Mouse (Mus musculus): ENCODE results near the gene Trim29. TPM values are rescaled to one million over a fixed set of nuclear protein-coding genes. Genes with fewer than 3 reads are reported as not detected.

Gene Trim29
- polyA plus RNA-seq, 1 experiment from 2014 or later, result 1.2 TPM

DNA sequence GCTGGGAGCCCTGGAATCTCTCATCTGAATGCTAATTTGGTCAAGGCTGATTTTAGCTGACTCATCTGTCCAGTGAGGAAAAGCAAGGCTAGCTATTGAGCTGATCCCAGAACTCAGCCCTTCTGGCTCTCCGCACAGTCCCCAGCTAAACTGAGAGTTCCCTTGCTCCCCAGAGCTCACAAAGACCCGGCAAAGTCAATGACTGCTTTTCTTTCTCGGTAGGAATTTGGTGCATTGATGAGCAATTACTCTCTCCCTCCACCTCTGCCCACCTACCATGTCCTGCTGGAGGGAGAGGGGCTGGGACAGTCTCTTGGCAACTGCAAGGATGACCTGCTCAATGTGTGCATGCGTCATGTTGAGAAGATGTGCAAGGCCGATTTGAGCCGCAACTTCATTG, 11.3 kb downstream of the Trim29 start:
- Histone ChIP-seq H3K4me3 (no peak overlapping the region), H3K9me3 (no peaks in the 10 kb centered on the region), H3K36me3 (replicated peaks) (no peaks in the 10 kb centered on the region), H3K27ac (no peak overlapping the region), H3K27me3 (ENCODE audit: poor library complexity, severe bottlenecking) (no peaks in the 10 kb centered on the region), H3K4me1 (peaks cover 1% of the 10 kb centered on the region; the same call in 1 of the 2 replicates)
- no peak for DNase-seq (ENCODE audit: extremely low spot score, low spot score)
- 86% methylated on average over 6 of the region's 6 CpGs for WGBS

DNA sequence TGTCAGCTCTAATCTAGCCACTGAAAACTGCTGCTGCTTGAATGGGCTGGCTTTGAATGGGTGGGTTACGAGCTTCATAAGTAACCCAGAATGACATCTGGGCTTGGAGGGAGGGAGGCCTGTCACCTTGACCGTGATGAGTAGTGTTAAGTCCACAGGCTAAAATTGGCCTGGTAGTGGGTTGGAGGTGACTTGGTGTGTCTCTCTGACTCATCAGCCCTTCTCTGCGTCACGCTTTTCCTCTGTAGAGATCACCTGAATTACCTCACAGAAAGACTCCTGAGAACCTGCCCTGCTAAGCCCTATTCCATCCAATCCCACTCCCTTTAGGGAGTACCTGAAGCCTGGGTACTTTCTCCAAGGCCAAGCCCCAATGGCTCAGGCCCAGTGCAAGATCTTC, 12.0 kb downstream of the Trim29 start:
- 84% methylated on average over 4 of the region's 4 CpGs for WGBS
- Histone ChIP-seq H3K4me1 (peaks cover 9% of the 10 kb centered on the region; the same call in 1 of the 2 replicates), H3K36me3 (replicated peaks) (no peaks in the 10 kb centered on the region), H3K9me3 (no peaks in the 10 kb centered on the region), H3K4me3 (no peak overlapping the region), H3K27me3 (ENCODE audit: poor library complexity, severe bottlenecking) (no peaks in the 10 kb centered on the region), H3K27ac (no peak overlapping the region)
- DNase-seq (ENCODE audit: extremely low spot score, low spot score), result no peak

DNA sequence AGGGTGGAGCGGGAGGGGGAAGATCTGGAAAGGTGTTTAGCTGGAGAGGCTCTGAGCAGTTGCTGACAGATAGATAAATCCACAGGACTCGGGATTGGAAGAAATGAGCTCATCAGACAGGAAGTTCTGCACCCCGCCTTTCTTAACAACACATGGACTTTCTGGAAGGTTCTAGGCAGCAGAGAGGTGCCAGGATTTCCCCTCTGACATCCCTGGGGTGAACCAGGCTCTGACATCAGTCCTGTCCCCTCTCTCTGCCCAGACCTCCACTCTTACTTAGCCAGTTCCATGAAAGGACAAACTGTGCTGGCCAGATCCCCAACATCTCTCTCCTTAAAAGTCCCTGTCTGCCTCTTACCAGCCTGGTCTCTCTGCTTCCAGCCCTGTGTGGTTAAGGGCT, 14.8 kb downstream of the Trim29 start:
- Histone ChIP-seq H3K36me3 (replicated peaks) (no peaks in the 10 kb centered on the region), H3K27ac (no peak overlapping the region), H3K9me3 (no peaks in the 10 kb centered on the region), H3K4me3 (no peak overlapping the region), H3K4me1 (peaks cover 14% of the 10 kb centered on the region; the same call in 1 of the 2 replicates), H3K27me3 (ENCODE audit: poor library complexity, severe bottlenecking) (peaks cover 18% of the 10 kb centered on the region)
- WGBS, result 77% methylated on average over 3 of the region's 3 CpGs
- no peak for DNase-seq (ENCODE audit: extremely low spot score, low spot score)

DNA sequence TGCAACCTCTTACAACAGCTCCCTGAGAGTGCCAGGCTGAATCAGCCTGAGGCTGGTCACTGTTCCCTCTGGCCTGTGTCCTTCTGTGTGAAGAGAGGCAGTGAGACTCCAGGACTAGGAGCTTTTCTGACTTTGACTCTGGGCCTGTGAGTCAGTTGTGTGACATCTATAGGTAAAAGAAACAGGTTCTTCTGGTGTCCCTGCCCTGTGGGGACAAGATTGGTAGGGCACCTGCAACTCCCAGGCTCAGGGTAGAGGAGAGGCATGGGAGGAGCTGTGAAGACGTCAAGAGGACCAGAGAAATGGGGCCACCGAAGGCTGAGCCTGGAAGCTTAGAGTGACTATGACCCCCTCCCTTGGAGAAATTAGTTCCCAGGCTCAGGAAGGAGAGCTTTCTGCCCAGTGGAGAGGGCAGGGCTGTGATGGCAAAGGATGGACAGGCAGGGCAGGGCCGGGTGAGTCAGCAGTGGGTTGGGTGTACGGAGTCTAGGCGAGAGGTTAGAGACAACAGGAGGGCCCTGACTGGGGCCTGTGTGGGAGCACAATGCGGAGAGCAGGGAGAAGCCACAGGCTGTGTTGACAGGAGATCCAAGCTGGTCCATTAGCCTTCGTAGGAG, 15.5 kb downstream of the Trim29 start:
- Histone ChIP-seq H3K4me3 (no peak overlapping the region), H3K9me3 (no peaks in the 10 kb centered on the region), H3K27me3 (ENCODE audit: poor library complexity, severe bottlenecking) (peaks cover 18% of the 10 kb centered on the region), H3K4me1 (peaks cover 17% of the 10 kb centered on the region; the same call in 1 of the 2 replicates), H3K27ac (no peak overlapping the region), H3K36me3 (replicated peaks) (no peaks in the 10 kb centered on the region)
- no peak for DNase-seq (ENCODE audit: extremely low spot score, low spot score)
- 83% methylated on average over 7 of the region's 7 CpGs for WGBS

DNA sequence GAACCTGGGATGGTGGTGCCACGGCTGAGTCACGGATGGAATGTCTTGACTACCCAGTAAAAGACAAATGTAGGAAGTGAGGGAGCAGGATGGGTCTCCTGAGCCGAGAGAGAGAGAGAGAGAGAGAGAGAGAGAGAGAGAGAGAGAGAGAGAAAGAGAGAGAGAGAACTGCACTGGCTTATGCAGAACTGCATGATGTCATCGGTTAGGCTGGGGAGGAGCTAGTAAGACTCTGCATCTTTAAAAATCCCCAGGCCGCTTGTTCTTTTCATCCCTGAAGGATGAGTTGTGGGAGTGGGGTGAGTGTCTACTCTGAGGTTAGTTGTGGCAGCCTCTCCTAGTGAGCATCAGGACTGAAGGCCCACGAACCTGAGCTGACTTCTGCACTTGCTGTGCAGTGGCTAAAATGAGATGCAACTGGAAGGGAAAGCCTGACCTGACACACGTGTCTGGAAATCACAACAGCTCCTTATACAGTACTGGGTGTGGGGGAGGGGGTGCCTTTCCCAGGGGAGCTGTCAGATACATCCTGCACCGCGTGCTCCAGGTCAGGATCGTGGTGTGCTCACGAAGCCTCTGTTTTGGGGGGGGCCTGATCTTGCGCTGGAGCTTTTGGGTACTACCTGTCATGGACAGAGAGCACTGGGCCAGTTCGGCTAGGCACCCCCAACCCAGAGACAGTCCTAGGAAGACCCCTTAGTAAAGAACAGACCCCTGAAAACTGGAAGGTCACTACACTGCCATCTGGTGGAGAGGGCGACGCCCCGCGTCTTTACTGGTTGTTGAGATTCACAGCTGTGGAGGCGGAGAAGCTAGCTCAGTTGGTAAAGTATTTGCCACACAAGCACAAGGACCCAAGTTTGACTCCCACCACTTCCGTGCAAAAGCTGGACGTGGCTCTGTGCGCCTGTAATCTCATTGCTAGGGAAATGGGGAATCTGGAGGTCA, 16.8 kb downstream of the Trim29 start:
- peaks cover 17% of the 10 kb centered on the region; the same call in 1 of the 2 replicates for H3K4me1 ChIP-seq
- peaks cover 25% of the 10 kb centered on the region for H3K27me3 ChIP-seq (ENCODE audit: poor library complexity, severe bottlenecking)
- peak; percentile 41 for DNase-seq (ENCODE audit: extremely low spot score, low spot score)
- no peak overlapping the region for H3K27ac ChIP-seq
- 54% methylated on average over 21 of the region's 21 CpGs for WGBS
- H3K36me3 ChIP-seq (replicated peaks), result no peaks in the 10 kb centered on the region
- no peaks in the 10 kb centered on the region for H3K9me3 ChIP-seq
- H3K4me3 ChIP-seq, result no peak overlapping the region

DNA sequence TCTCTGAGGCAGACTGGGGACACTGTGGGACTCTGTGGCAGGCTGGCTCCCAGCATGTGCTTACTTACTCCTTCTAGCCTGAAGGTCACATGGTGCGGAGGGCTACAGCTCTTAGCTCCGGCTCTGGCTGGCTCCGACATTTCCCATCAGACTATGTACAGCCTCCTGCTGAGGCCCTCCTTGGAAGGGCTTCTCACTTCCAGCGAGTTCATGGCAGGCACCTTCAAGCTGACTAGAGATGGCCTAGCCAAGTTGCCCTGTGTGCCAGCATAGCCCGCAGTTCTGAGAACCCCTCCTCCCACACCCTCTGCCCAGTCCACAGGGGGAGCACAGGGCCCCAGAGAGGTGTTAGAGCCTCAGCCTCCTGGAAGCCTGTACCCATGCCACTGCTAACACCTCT, 19.8 kb downstream of the Trim29 start:
- Histone ChIP-seq H3K27me3 (ENCODE audit: poor library complexity, severe bottlenecking) (peaks cover 25% of the 10 kb centered on the region), H3K4me1 (peaks cover 17% of the 10 kb centered on the region; the same call in 1 of the 2 replicates), H3K36me3 (replicated peaks) (no peaks in the 10 kb centered on the region), H3K27ac (0 out of 2 replicates have a peak overlapping the region, but pooled peaks have one; percentile 3), H3K9me3 (no peaks in the 10 kb centered on the region), H3K4me3 (no peak overlapping the region)
- no peak for DNase-seq (ENCODE audit: extremely low spot score, low spot score)
- 58% methylated on average over 5 of the region's 5 CpGs for WGBS

DNA sequence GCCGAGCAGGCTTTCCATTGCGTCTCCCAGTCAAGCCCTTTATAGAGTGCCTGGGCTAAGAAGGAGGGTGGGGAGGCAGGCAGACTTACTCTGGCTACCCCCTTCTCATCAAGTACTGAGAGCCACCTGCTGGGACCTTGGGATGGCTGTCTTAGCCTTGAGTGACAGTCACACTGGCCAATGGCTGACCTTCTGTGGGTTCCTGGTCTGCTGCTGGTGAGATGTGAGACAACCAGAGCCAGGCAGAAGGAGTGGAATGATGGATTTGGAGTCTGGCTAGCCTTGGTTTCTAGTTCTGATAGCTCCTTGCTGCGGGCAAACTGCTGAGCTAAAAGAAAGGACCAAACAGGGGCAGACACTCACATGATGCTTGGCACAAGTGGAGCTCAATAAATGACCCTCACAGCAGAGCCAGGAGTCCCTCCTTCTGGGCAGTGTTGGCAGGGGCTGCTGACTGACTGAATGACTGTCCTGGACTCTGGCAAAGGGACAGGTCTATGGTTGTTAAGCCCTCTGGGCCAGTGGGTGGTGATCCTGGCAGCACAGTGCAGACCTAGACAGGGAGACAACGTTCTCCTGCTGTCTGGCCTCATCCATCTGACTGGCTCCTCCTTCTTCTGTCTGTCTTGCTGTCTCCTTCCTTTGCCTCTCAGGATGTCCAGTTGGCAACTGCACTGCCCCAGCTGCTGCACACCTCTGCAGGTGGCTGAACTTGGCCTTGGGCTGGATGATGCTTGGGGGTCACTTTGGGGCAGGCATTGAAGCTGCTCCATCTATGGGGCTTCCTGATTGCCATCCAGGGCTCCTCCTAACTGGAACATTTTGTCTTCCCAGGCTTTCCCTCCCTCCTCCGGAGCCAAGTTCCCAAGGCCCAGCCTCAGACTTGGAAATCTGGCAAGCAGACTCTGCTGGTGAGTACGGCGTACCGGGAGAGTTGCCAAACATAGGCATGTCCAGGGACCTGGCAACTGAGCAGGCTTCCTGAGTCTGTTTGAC, 21.1 kb downstream of the Trim29 start:
- DNase-seq (ENCODE audit: extremely low spot score, low spot score), result no peak
- H3K36me3 ChIP-seq (replicated peaks), result no peaks in the 10 kb centered on the region
- H3K9me3 ChIP-seq, result no peaks in the 10 kb centered on the region
- H3K27ac ChIP-seq, result 0 out of 2 replicates have a peak overlapping the region, but pooled peaks have one; percentile 5
- H3K4me1 ChIP-seq, result peaks cover 17% of the 10 kb centered on the region; the same call in 1 of the 2 replicates
- H3K4me3 ChIP-seq, result no peak overlapping the region
- peaks cover 25% of the 10 kb centered on the region for H3K27me3 ChIP-seq (ENCODE audit: poor library complexity, severe bottlenecking)
- WGBS, result 86% methylated on average over 8 of the region's 8 CpGs

DNA sequence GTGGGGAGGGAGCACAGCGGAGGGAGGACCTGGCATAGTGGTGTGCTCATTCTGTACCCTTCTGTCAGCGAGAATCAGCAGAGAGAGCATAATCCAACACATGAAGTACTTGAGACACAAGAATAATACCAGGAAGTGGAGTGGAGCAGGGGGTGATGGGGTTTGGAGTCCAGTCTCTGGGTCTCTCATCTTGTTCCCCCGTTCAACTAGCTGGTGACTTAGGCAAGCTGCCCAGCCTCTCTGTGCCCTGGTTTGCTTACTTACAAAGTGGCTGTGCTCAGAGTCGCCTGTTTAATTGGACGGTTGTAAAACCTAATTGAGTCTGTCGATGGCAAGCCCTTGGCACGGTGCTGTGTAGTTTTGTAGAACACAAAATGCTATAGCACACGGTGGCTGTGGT, 23.8 kb downstream of the Trim29 start:
- Histone ChIP-seq H3K4me3 (no peak overlapping the region), H3K36me3 (replicated peaks) (no peaks in the 10 kb centered on the region), H3K4me1 (peaks cover 17% of the 10 kb centered on the region), H3K27ac (no peak overlapping the region), H3K27me3 (ENCODE audit: poor library complexity, severe bottlenecking) (peaks cover 17% of the 10 kb centered on the region), H3K9me3 (no peaks in the 10 kb centered on the region)
- DNase-seq (ENCODE audit: extremely low spot score, low spot score), result no peak
- WGBS, result 87% methylated on average over 8 of the region's 8 CpGs

DNA sequence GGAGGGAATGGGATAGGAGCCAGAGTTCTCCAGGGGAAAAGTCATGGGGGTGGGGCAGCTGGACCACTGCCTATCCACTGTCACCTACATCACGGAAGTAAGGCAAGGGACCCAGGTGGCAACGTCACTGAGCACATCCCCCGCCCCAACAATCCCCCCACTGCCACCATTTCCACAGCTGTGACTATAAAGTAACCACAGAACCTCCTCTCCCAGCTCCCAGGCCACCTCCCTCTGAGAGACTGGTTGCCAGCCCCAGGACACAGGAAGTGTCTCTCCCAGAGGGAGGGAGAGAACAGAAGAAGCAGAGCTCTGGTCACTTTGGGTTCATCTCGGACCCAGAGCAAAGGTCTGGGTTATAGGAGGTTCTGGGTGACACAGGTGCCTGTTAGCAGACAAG, 27.0 kb downstream of the Trim29 start:
- Histone ChIP-seq H3K4me1 (peaks cover 18% of the 10 kb centered on the region), H3K4me3 (no peak overlapping the region), H3K27ac (no peak overlapping the region), H3K27me3 (ENCODE audit: poor library complexity, severe bottlenecking) (no peaks in the 10 kb centered on the region), H3K36me3 (replicated peaks) (no peaks in the 10 kb centered on the region), H3K9me3 (no peaks in the 10 kb centered on the region)
- 82% methylated on average over 4 of the region's 4 CpGs for WGBS
- DNase-seq (ENCODE audit: extremely low spot score, low spot score), result no peak

DNA sequence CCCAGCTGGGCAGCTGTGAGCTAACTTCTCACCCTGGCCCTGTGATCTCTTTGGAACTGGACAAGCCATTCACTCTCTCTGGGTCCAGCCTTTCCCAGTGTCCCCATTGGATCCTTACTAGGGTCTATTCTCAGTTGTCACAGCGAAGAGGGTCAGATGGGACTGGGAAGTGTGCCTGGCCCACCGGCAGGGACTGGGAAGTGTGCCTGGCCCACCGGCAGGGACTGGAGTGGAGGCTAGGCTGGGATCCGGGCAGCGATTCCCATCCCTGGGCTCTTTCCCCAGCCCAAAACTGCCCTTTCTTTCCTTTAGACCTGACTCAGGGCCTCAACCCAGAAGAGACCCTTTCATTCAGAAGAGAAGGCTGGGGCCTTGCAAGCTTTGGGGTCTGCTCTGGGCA, 27.4 kb downstream of the Trim29 start:
- DNase-seq (ENCODE audit: extremely low spot score, low spot score), result no peak
- Histone ChIP-seq H3K9me3 (no peaks in the 10 kb centered on the region), H3K4me1 (peaks cover 18% of the 10 kb centered on the region), H3K27me3 (ENCODE audit: poor library complexity, severe bottlenecking) (no peaks in the 10 kb centered on the region), H3K27ac (no peak overlapping the region), H3K4me3 (no peak overlapping the region), H3K36me3 (replicated peaks) (no peaks in the 10 kb centered on the region)
- 83% methylated on average over 5 of the region's 5 CpGs for WGBS

DNA sequence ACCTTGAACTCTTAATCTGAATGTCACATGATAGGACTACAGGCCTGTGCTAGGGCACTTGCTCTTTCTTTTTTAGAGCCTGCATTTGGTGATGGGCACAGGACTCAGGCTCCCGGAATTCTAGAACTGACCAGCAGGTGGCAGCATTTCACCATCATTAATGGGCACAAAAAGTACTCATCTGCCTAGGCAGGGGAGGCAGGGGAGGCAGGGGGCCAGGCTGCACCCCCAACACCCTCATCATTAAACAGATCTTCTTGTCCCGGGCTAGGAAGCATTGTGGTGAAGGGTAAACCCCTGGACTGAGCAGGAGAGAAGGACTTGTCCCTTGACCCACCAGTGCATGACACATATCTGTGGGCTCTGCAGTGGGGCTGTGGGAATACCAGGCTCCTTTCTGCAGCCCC, 29.0 kb downstream of the Trim29 start:
- 0% methylated on average over 2 of the region's 2 CpGs for WGBS
- Histone ChIP-seq H3K27ac (no peak overlapping the region), H3K36me3 (replicated peaks) (no peaks in the 10 kb centered on the region), H3K4me1 (peaks cover 18% of the 10 kb centered on the region), H3K27me3 (ENCODE audit: poor library complexity, severe bottlenecking) (no peaks in the 10 kb centered on the region), H3K9me3 (no peaks in the 10 kb centered on the region), H3K4me3 (no peak overlapping the region)
- DNase-seq (ENCODE audit: extremely low spot score, low spot score), result peak; percentile 77

DNA sequence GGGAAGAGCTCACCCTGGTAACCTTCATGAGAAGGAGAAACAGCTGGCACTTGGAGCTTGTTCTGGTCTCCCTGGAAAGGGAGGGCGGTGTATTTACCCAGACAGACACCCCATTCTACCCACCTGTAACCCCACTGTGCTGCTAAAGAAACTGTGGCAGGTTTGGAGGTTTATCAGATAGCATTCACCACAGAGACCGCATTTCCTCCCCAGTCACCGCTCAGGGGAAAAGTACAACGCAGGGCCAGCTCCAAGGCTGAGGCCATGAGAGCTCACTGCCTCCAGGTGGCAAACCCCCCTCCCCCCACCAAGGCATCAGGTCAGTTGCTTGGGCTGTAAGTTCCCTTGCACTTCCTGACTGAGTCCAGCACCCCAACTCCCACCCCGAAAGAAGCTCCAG, 39.4 kb downstream of the Trim29 start:
- Histone ChIP-seq H3K36me3 (replicated peaks) (no peaks in the 10 kb centered on the region), H3K27me3 (ENCODE audit: poor library complexity, severe bottlenecking) (peaks cover 29% of the 10 kb centered on the region), H3K4me1 (peaks cover 11% of the 10 kb centered on the region), H3K27ac (no peak overlapping the region), H3K4me3 (no peak overlapping the region), H3K9me3 (no peaks in the 10 kb centered on the region)
- 53% methylated on average over 5 of the region's 5 CpGs for WGBS
- DNase-seq (ENCODE audit: extremely low spot score, low spot score), result no peak
